Mouse (Mus musculus): ENCODE measurements around the gene Ubr4.

DNA sequence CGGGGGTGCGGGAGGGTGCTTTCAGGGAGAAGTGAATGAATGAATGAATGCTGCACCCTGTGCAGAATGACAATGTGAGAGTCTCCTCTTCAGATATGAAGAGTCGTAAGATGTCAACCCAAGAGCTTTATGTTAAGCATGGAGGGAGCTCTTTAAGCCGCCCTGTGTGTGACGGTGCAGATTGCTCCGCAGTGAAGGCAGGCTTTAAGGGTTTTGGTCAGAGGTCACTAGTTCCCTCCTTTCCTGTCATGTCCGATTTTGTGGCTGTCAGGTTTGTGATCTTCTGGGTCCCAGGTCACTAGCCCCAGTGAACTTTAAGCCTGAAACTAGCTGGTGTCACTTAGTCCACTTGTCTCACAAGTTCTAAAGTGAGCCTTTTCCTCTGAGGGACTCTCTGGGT lies 423 bp downstream of the Ubr4 start:
- TF ChIP-seq CTCF (IDR thresholded peaks at IDR 0.05; ENCODE audit: extremely low read depth, insufficient read depth, low read length), result no peak
- no peak for TF ChIP-seq POLR2A (IDR thresholded peaks at IDR 0.05; ENCODE audit: extremely low read depth, insufficient read depth, low read length)

Data from cortical plate, adult 2 months (tissue).